Mouse (Mus musculus) adrenal gland, adult 2 months (tissue): ENCODE measurements around the gene Car10. TPM values are rescaled to one million over a fixed set of nuclear protein-coding genes. Genes with fewer than 3 reads are reported as not detected.

Source experiments
- DNase-seq: peaks from one replicate; pipeline ENCODE4 v3.0.0; 2021
- polyA plus RNA-seq: library from polyadenylated mRNA; depleted of rRNA; stranded (reverse); fragments of >200 nt; gene quantifications from 2 replicates; pipeline ENCODE4 v1.2.3, GENCODE M21; 2012
- total RNA-seq, 2 experiments: library from RNA; stranded (reverse); gene quantifications; 2 replicates each; pipeline ENCODE4 v1.2.3; 2021

The Car10 gene
- total and polyA plus RNA-seq, 3 experiments = 0.07 to 0.14 TPM; not detected in 1

GRCm38 (mm10) chr11:93490211-93490820 lies 392.5 kb downstream of the Car10 start:
- DNase-seq = no peak

- DNase-seq = no peak
These were observed 400.1 kb downstream of the Car10 start for GRCm38 (mm10) chr11:93497896-93498295.

DNA sequence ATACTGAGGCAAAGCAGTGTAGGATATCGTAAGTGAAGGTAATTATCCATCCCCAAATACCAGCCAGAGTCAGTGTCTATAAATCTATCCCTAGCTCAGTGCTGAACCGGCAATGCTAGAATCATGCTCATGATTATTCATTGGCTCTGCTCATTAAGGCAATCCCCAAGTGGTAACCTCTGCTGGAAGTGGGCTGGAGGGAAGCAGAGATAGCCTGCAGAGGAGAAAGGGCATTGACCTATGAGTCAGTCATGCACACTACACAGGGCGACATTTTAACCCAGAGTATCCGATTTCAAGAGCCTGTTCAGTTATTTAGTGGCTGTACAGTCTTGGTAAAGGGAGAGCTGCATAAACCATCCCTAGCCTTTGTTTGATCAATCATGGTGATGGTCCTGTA lies 402.6 kb downstream of the Car10 start:
- DNase-seq = peak; percentile 25

GRCm38 (mm10) chr11:93501671-93502070 lies 403.8 kb downstream of the Car10 start:
- DNase-seq = no peak

GRCm38 (mm10) chr11:93502864-93503263 lies 405.0 kb downstream of the Car10 start:
- DNase-seq = no peak

DNA sequence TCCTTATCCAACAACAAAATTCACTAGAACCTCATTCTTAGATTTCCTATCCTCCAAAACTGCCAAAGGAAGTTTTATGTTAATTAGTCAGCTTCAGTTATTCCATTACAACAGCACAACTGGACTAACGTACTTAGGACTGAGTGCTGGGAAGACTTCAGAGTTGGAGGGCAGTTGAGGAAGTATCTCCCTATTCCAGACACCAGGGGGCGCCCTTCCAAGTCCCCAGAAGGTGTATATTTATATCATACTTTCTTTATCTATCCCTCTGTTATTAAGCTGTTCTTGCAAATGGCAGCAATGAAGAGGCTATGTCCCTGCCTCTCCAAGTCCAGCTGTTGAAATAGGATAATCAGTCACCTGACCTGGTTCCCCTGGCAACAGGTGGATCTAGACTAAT lies 405.6 kb downstream of the Car10 start:
- peak; percentile 13 for DNase-seq

DNA sequence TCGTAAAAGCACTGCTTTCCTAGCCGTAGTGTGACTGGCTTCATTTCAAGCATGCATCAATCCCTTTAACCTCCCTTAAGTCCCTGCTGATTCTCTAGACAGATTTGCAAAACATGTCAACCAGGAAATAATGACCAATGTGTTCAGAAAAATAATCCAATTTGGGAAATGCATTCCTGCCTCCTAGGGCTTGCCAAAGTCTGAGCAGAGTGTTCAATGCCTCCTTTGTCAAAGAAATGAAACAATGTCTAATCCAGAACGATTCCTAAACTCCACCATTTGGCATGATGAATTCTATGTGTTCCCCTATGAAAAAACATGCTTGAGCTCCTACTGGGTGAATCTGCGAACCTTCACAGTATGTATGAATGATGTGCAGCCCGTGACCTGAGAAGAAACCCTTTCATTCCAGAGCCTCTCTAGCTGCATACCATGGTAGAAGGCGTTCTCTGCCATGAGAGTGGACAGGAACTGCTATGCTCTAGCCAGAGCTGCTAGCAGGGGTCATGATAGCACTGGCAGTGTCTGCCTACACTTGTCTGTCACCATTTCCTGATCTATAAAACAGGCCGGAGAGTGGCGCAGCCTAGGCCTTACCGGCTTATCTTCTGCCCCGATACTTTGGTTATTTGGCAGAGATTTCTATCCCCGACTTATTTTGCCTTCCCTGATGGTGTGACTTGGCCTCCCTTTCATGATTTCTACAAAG lies 411.9 kb downstream of the Car10 start:
- no peak for DNase-seq

GRCm38 (mm10) chr11:93512843-93513242 lies 415.0 kb downstream of the Car10 start:
- no peak for DNase-seq

GRCm38 (mm10) chr11:93514396-93514795 lies 416.6 kb downstream of the Car10 start:
- no peak for DNase-seq

DNA sequence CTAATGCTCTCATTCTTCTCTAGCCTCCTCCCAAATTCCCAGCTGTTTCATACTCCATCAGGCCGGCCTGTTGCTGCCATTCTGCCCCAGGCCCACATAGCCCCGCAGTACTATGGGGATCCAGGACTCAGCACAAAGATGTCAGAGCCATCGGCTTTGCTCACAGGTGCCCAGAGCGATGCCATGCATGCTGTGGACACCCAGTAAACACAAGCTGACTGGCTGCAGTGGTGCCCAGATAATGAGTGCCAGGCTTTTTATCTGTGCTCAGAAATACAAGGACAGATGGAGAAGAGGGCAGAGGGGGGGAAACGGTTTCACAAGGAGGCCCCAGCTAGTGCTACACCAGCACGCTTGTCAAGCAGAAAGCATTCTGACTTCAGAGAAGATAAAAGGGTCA lies 417.7 kb downstream of the Car10 start:
- DNase-seq = peak; percentile 23

- DNase-seq = peak; percentile 61
These were observed 418.4 kb downstream of the Car10 start for GRCm38 (mm10) chr11:93516216-93516615.

DNA sequence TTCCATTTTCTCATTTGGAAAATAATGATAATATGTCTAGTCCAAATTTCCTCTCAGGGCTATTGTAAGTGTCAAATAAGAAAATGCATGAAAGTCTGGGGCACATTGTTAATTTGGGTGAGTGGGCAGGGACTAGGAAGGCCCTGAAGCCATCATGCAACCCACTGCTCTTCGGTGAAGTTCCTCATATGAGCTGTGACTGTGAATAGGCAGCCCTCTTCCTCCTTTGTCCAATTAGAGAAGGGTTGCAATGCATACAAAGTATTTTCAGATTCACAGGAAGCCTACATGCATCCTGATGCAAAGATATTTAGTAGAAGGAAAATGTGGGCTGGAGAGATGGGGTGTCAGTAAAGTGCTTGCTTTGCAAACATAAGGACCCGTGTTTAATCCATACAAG lies 419.1 kb downstream of the Car10 start:
- no peak for DNase-seq

DNA sequence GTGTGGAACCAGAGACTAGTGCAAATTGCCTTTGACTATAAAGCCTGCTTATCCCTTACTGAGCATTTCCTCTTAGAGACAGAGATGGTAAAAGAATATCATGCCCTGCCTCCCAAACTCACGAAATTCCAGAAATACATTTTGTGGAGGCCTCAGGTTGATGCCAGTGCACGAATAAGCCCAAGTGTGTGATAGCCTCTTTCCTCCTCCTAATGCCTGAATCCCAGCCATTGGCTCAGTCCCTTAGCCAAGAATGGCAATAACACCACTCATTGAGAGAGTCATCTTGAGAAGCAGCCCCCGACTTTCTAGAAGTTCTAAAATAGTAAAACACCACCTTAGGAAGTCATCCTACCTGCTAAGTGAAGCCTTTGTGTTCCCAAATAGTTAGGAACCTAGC lies 424.7 kb downstream of the Car10 start:
- DNase-seq = no peak

- peak; percentile 60 for DNase-seq
These were observed 428.1 kb downstream of the Car10 start for GRCm38 (mm10) chr11:93525921-93526320.

GRCm38 (mm10) chr11:93531029-93531680 lies 433.3 kb downstream of the Car10 start:
- DNase-seq = peak; percentile 89

DNA sequence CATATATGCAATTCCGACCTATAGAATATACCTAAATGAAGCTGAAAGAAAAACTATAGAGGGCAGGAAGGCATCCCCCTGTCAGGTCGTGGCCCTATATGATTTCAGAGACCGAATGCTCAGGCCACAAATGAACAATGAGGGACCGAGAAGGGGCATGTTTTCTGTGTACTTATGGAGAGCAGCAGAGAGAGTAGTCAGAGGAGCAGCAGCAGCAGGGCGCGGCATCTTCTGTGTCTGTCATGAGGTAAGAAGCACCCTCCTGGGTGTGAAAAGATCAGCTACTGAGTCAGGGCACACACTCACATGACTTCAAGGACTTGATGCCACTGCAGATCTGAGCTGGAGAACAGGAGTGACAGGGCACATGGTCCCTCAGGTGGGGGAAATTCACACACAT lies 438.4 kb downstream of the Car10 start:
- no peak for DNase-seq

DNA sequence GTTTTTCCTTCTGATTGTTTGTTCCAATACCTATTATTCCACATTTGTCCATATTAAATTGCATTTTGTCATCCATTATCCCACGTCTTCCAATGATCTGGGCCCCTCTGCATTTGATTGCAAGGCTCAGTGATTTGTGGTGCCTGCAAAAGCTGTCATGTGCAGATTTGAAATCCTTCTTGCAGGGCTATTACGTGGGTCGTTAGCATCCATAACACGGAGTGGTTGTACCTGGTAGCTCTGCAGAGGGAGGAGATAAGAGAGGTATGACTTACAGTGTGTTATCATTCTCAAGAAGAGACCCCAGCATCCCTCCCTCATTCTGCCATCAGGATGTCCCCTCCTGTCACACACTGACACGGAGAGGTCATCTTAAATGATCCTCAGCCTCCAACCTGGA lies 451.1 kb downstream of the Car10 start:
- no peak for DNase-seq

DNA sequence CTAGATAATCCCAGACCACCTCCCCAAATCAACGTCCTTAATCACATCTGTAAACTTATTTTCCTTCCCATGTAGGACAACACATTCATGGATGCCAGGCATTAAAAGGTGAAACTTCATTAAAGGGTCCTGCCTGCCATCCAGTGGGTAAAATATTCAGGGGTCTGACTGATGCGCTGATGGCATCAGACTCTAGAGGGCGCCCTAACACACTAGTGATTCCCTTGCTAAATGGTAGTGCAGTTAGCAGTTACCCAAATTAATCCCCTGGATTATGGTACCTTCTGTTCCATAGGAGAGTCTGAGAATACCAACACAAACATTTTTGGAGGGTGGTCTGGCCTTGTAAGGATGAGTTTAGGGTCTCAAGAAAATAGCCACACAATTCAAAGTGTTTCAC lies 453.1 kb downstream of the Car10 start:
- peak; percentile 18 for DNase-seq

DNA sequence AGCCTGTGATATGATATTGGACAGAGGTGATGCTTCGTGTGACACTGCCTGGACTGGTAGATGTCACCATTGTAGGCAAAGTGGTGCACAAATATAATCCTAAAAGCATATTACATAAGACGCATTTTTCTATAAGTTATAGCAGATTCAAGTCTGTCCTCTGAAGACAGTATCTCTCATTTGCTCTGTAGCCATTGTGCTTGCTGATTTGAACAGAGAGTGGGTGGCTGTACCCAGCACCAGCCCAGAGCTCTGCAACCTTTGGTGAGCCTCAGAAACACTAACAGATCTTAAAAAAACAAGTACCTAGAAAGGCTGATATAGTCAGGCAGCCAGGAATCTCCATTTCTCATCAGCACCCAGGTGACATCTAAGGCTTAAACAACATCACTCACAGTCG lies 461.3 kb downstream of the Car10 start:
- no peak for DNase-seq

- no peak for DNase-seq
These were observed 462.7 kb downstream of the Car10 start for GRCm38 (mm10) chr11:93560570-93560969.

DNA sequence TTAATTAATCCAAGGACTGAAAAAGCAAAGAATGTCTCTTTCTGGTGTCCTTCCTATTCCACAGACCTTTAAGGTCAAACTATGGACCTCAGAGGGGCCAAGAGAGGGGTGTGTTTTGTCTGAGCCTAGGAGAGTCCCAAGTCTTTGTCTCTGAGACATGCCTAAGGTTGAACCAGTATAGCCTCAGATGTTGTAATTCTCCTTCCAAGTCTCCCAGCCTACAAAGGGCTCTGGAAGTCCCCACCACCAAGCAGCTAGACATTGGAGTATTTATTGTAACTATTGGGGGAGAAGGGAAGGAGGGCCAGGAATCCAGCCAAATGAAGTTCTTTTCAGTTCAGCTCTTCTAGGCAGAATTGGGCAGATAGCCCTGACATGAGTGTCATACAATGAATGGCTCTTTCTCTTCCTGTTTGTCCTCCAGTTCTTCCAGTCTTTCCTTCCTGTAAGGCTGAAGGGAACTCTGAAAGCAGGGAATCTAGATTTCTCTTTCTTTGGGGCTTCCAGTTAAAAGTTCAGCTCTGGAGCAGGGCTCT lies 464.6 kb downstream of the Car10 start:
- no peak for DNase-seq

DNA sequence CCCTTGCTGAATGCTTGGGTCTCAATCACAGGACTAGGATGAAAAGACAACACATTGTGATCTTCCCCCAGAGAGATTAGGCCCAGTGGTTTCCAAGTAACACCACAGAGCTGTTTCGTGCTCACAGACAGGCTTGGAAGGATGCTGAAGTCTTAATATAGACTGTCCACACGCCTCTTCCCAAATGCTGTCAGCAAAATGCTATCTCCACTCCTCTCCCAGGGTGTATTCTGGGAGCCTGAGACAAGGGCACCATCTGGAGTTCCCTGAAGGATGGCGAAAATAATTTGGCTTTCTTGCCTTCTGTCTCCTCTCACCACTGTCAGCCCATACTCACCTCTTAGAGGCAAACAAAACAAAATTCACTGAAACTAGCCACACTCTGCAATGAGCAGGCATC lies 467.9 kb downstream of the Car10 start:
- no peak for DNase-seq
